Mouse (Mus musculus) lung, postnatal 14 days (tissue): Measurements from ENCODE around the gene Kif6.
A peak's percentile ranks its signal among the peaks of the same experiment; 100 is the strongest.

Experiments
- DNase-seq: peaks from one replicate; pipeline ENCODE4 v3.0.0; 2021

Kif6 gene

DNA sequence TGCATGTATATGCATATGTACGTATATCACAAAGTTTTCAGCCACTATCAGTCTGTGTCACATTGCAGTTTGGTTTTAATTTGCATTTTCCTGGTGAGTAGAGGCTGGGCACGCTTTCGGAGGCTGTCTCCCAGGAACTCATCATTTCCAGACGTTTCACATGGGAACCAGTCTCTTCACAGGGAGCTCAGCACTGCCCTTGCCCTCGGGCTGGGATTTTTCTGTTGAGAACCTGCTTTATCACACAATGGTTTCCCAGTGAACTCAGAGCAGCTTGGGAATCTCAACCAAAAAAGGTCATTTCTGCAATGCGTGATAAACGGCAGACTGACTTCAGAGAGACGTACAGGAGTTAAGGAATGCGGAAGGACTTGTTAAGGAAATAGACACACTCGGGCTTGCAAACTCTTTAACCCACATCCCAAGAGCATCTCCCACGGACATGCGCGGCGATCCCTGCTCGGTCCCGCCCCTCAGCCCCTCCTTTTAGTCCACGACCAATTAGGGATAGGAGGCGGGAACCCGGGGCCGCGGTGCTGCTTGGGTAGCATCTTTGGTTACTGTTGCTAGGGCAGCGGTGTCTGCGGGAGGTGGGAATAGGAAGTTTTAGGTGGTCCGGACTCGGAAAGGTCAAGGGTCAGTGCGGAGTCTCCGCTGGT lies at the start of gene Kif6:
Gene Kif6, plus strand, starts transcription at position 560 of the 659 bp plus-strand sequence.
- peak; percentile 67 for DNase-seq

GRCm38 (mm10) chr17:49568717-49569116 lies 46.2 kb upstream of the Kif6 start:
- no peak for DNase-seq

DNA sequence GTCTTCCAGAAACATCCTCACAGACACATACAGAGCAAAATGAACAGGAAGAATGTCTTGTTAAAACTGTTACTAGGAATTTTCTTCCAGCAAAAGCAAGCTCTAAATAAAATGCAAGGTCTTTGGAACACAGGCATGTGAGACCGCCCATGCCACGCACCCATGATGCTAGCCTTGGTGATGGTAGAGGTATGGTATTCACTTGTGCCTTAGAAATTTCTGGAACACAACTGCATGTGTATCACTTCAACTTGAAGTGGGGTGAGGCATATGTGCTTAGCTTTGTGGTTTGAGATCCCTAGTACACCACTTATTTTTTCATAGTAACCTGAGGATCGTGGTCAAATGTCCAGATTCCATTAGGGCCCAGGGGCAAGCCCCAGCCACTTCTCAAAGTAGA lies 37.6 kb upstream of the Kif6 start:
- DNase-seq, result no peak

DNA sequence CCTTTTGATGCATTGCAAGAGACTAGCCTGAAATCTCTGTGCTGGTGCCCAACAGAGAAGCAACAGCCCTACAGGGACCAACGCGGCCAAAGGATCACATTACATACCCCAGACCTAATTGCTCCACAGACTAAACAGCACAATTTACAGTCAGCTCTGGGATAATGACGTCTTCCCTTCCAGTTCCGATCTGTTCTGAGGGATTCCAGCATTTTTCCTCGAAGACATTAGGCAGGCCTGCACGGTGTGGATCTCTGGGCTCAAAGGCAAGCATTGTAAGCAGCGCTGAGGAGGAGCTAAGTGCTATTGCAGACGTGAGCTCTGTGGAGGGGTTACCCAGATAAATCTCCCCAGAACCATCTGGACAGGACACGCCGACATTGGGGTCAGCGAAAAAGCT lies 32.5 kb upstream of the Kif6 start:
- DNase-seq, result no peak

GRCm38 (mm10) chr17:49590051-49590450 lies 24.9 kb upstream of the Kif6 start:
- DNase-seq, result no peak

GRCm38 (mm10) chr17:49605397-49605796 lies 9.5 kb upstream of the Kif6 start:
- no peak for DNase-seq

- DNase-seq, result no peak
Observed at GRCm38 (mm10) chr17:49607351-49608027, 7.4 kb upstream of the Kif6 start.

DNA sequence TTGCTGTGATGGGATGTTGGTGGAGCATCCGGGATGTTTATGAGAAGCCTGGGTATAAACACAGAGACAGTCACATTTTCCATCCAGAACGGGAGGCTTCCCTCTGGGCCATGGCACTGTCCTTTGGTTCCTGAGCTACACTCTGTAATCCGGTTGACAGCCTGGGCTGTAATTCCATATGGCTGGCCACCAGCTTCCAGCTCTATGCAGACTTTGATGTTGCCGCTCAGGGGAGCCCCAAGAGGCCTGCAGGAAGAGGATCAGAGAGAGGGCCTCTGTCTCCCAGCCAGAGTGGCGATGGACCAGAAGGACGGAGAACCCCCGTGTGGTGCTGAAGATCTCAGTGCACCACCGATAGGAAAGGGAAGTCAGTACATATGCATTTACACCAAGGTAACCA lies 4.6 kb upstream of the Kif6 start:
- no peak for DNase-seq

- no peak for DNase-seq
Observed at GRCm38 (mm10) chr17:49615241-49615651, 310 bp downstream of the Kif6 start.

GRCm38 (mm10) chr17:49624572-49624971 lies 9.6 kb downstream of the Kif6 start:
- DNase-seq, result no peak

GRCm38 (mm10) chr17:49627011-49627794 lies 12.3 kb downstream of the Kif6 start:
- no peak for DNase-seq

GRCm38 (mm10) chr17:49628875-49629274 lies 13.9 kb downstream of the Kif6 start:
- DNase-seq, result no peak

- no peak for DNase-seq
Observed at GRCm38 (mm10) chr17:49633041-49633440, 18.1 kb downstream of the Kif6 start.

DNA sequence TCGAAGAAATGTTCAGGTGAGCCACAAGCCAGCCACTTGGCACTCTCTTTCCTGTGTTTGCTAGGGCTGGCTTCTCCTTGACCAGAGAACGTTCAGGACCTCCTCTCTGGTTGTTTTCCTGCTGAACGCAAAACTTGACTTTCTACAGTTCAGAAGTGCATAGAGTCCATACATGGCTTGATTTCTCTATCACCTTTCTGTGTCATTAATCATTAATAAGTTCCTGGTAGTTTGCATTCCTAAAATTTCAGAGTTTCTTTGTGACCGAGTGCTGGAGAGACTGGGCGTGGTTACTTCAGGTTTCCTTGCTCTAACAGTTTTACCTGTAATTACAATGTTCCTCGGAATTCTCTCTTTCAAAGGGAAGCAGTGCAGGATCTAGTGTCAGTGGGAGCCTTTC lies 27.0 kb downstream of the Kif6 start:
- DNase-seq, result no peak

GRCm38 (mm10) chr17:49642336-49642735 lies 27.4 kb downstream of the Kif6 start:
- no peak for DNase-seq

- DNase-seq, result no peak
Observed at GRCm38 (mm10) chr17:49642889-49643490, 28.1 kb downstream of the Kif6 start.

GRCm38 (mm10) chr17:49646267-49646666 lies 31.3 kb downstream of the Kif6 start:
- no peak for DNase-seq

DNA sequence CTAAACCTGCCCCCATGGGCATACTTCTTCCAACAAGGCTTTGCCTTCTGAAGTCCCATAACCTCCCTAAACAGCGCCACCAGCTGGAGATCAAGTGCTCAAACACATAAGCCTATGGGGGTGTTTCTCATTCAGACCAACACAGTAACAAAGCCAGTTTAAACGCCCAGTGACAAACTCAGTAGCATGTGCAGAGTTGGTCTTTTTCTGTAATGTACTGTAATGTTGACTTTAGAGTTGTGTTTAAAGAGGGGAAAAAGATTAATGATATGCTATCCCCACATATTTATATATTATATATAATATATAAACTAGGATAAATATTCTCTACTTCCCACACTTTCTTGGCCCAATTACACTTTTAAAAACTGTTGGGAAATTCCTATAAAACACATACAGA lies 34.0 kb downstream of the Kif6 start:
- no peak for DNase-seq

DNA sequence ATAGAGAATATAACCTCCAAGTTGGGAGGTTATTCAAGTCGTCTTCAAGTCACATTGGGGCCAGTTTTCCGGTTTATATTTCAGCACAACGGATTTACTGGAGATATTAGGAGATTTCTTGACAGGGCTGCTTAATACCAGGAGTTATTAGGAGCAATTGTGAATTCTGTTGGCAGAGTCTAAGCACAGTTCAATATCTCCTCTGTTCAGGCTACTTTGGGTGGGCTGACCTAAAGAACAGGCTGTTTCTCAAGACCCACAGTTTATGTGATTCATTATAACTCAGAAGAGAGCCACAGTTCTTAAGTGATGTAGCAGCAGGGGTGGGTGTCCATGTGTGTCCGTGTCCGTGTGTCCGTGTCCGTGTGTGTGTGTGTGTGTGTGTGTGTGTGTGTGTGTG lies 34.5 kb downstream of the Kif6 start:
- no peak for DNase-seq

DNA sequence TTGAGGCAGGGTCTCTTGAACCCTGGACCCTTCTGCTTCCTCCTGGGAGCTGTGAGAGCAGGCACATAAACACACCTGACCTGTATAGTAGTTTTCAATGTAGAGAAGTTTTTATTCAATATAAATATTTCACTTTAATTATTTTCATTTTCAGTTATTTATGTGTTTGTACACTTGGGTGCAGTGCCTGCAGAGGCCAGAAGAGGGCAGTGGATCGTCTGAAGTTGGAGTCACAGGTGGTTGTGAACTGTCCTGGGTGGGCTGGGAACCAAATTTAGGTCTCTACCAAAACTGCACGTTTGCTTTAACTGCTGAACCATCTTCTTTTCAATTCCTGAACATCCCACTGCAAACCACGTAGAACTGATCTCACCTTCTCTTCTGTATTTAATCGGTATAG lies 35.4 kb downstream of the Kif6 start:
- no peak for DNase-seq

- DNase-seq, result no peak
Observed at GRCm38 (mm10) chr17:49652357-49652756, 37.4 kb downstream of the Kif6 start.

DNA sequence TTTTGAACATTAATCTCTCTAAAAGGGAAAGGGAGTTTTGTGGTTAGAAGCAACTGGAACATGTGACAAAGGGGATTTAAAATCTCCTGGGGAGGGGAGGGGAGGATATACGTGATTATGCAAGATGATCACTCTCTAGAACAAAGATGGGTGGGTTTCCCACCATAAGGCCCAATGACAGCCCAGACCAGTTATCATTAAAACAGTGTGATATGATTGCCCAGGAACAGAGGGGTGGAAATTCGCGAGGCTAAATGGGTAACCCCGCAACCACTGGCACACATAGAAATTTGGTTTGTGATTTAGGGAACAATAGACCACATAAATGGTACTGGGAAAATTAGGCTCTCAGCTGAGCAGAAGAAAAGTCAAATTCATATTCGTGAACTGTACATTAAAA lies 37.9 kb downstream of the Kif6 start:
- no peak for DNase-seq

DNA sequence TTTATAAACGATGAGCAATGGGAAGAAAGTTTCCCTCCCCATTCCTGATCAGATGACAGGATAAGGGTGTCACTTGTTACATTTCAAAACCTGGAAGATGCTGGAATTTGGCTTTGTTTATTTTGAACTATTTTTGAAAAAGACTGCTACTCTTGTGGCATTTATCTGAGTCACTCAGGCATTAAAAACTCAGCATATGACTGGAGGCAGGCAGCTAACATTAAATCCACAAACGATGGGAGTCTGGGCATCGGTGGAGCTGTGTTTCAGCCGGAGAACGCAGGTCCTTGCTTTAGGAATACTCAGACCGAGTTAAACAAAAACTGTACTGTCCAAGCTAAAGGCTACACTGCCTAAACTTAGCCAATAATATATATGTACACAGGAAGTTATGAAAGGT lies 46.7 kb downstream of the Kif6 start:
- DNase-seq, result no peak

- no peak for DNase-seq
Observed at GRCm38 (mm10) chr17:49666728-49667127, 51.8 kb downstream of the Kif6 start.
